ENCODE assay signal across 8 mouse cellular contexts in genomic region chr11:61699933-61700332, GRCm38 (mm10). TPM values are rescaled to one million over a fixed set of nuclear protein-coding genes. Genes with fewer than 3 reads are reported as not detected.
DNase-seq lines count a peak whose midpoint lies in the region; ATAC-seq and TF ChIP-seq lines count a peak whose summit lies in the region.

No protein-coding gene starts in this region.

- no peaks in the 10 kb centered on the region for H3K27me3 ChIP-seq in heart, embryonic 11.5 days (ENCODE audit: control insufficient read depth, insufficient read depth, low read length)
- H3K27me3 ChIP-seq in liver, postnatal 0 days (ENCODE audit: insufficient read depth, low read length), result no peaks in the 10 kb centered on the region

- DNase-seq in heart, adult 11 months, result peak; percentile 96
- DNase-seq in 3T3-L1 (ENCODE audit: low read depth, low spot score), result peak; percentile 49
- DNase-seq in cerebellum, adult 9-11 months, result peak; percentile 57
- peak; percentile 93 to 94 for DNase-seq in kidney, adult 8-10 months
- DNase-seq in layer of hippocampus, adult 9-11 months, result no peak
- DNase-seq in liver, postnatal 0 days, result no peak

- H3K4me1 ChIP-seq in heart, embryonic 11.5 days (ENCODE audit: control insufficient read depth, insufficient read depth, low read length), result no peaks in the 10 kb centered on the region
- H3K4me1 ChIP-seq in liver, postnatal 0 days (ENCODE audit: insufficient read depth), result no peaks in the 10 kb centered on the region

- H3K36me3 ChIP-seq in heart, embryonic 11.5 days (ENCODE audit: control insufficient read depth, insufficient read depth, low read length), result no peaks in the 10 kb centered on the region
- H3K36me3 ChIP-seq in liver, postnatal 0 days (replicated peaks; ENCODE audit: insufficient read depth, low read length), result no peaks in the 10 kb centered on the region; the same call in none of the 2 replicates

- no peak for TF ChIP-seq EP300 in liver, postnatal 0 days (IDR thresholded peaks at IDR 0.05; ENCODE audit: low read depth)

- H3K9me3 ChIP-seq in heart, embryonic 11.5 days (replicated peaks; ENCODE audit: control insufficient read depth, low read length), result no peaks in the 10 kb centered on the region
- H3K9me3 ChIP-seq in liver, postnatal 0 days (ENCODE audit: low read length), result no peaks in the 10 kb centered on the region

- no peak overlapping the region for H3K4me3 ChIP-seq in heart, embryonic 11.5 days (ENCODE audit: low read depth, low read length)
- H3K4me3 ChIP-seq in liver, postnatal 0 days (ENCODE audit: low read depth, low read length), result no peak overlapping the region

- TF ChIP-seq CTCF in liver, postnatal 0 days (IDR thresholded peaks at IDR 0.05; ENCODE audit: low read depth), result no peak

- no peak overlapping the region for H3K4me2 ChIP-seq in heart, embryonic 11.5 days
- H3K4me2 ChIP-seq in liver, postnatal 0 days (ENCODE audit: low read depth, low read length), result no peak overlapping the region

- no peak overlapping the region for H3K27ac ChIP-seq in heart, embryonic 11.5 days (ENCODE audit: low read depth, low read length)
- H3K27ac ChIP-seq in liver, postnatal 0 days (ENCODE audit: low read depth), result no peak overlapping the region

- no peak for ATAC-seq in heart, embryonic 11.5 days (replicated peaks; ENCODE audit: insufficient number of reproducible peaks, low FRiP score, low TSS enrichment)
- no peak for ATAC-seq in megakaryocyte, adult 5-6 weeks (ENCODE audit: poor library complexity, severe bottlenecking)
- ATAC-seq in liver, postnatal 0 days, result no peak

- no peak overlapping the region for H3K9ac ChIP-seq in heart, embryonic 11.5 days (ENCODE audit: low read depth, low read length)
- H3K9ac ChIP-seq in liver, postnatal 0 days (replicated peaks), result no peak overlapping the region

- WGBS in heart, embryonic 11.5 days (ENCODE audit: insufficient replicate concordance), result 64% methylated on average over 4 of the region's 4 CpGs
- WGBS in liver, postnatal 0 days (ENCODE audit: insufficient replicate concordance), result 58% methylated on average over 4 of the region's 4 CpGs

RNA-seq across cellular contexts. Expression of gene Fam83g, which starts 16.0 kb away (rescaled TPM):
- 1.6 and 2.0 TPM in 2 replicates for polyA plus RNA-seq in heart, embryonic 11.5 days (2014; fragmentation: Nextera tagmentation; extraction: Ambion mirVana)
- total RNA-seq in megakaryocyte, adult 5-6 weeks (2015), result not detected in 2 replicates
- total RNA-seq in megakaryocyte, adult 5-6 weeks (2017), result not detected in 2 replicates
- polyA plus RNA-seq in liver, postnatal 0 days (2015; fragmentation: Nextera tagmentation; extraction: Ambion mirVana), result 2.2 and 2.4 TPM in 2 replicates

RNA-seq across cellular contexts. Expression of gene Slc5a10, which starts 20.7 kb away (rescaled TPM):
- polyA plus RNA-seq in heart, embryonic 11.5 days (2014; fragmentation: Nextera tagmentation; extraction: Ambion mirVana), result not detected in 2 replicates
- total RNA-seq in megakaryocyte, adult 5-6 weeks (2015), result not detected in 2 replicates
- total RNA-seq in megakaryocyte, adult 5-6 weeks (2017), result not detected in 2 replicates
- not detected in 2 replicates for polyA plus RNA-seq in liver, postnatal 0 days (2015; fragmentation: Nextera tagmentation; extraction: Ambion mirVana)

RNA-seq across cellular contexts. Expression of gene Grap, which starts 46.9 kb away (rescaled TPM):
- 7.3 and 8.9 TPM in 2 replicates for polyA plus RNA-seq in heart, embryonic 11.5 days (2014; fragmentation: Nextera tagmentation; extraction: Ambion mirVana)
- total RNA-seq in megakaryocyte, adult 5-6 weeks (2015), result 0.85 and 2.4 TPM in 2 replicates
- total RNA-seq in megakaryocyte, adult 5-6 weeks (2017), result 3.5 and 4.3 TPM in 2 replicates
- polyA plus RNA-seq in liver, postnatal 0 days (2015; fragmentation: Nextera tagmentation; extraction: Ambion mirVana), result 6.3 and 6.7 TPM in 2 replicates

Comparison
In these comparisons a context has a peak if more than half of its experiments do, and no peak if none do; other contexts are left out.
1. DNase-seq: peak in heart, adult 11 months (single experiment), 3T3-L1 (single experiment), cerebellum, adult 9-11 months (single experiment) and kidney, adult 8-10 months (2 of 2); none in layer of hippocampus, adult 9-11 months (single experiment) and liver, postnatal 0 days (single experiment).